Mouse (Mus musculus) lung, postnatal 14 days (tissue): ENCODE results near the gene Klhdc10.
"Not testable (repeated sequence)": the region's sequence is repeated elsewhere in the genome, so short reads cannot be mapped to it uniquely, and the experiment has no call there.

ENCODE experiments used
- DNase-seq: peaks from one replicate; pipeline ENCODE4 v3.0.0; 2021

Gene Klhdc10

DNA sequence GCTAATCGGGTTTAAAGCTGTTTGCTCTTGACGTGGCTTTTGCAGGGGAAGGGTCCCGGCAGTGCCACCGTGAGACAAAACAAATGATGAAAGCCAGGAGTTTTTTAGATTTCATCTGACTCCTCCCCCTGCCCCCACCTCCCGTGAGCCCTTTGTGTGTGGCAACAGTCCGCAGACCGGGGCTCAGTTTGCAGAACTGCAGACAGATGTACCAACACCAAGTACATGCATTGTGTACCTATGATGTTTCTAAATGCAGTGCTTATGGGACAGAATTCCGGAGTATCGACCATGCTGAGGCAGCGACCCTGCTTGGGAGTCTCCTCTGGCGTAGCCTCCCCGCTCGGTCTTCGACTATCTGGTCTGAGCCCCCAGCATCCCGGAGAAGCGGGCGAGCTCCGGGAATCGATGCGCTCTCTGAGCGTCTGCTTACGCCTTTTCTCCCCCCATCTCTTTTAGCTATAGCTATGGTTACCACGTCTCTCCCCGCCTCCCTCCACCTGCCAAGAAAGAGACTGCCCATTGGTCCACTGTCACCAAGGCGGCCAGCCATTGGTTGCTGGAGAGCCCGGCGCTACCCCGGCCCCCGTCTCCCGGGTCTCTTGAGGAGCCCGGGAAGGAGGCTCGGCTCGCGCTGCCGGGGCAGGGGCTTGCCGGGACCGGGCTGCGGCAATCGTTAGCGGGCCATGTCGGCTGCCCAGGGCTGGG, at the start of gene Klhdc10:
Klhdc10 (plus strand) TSS at position 561 of the 708 bp plus-strand sequence.
- peak; percentile 100 for DNase-seq

DNA sequence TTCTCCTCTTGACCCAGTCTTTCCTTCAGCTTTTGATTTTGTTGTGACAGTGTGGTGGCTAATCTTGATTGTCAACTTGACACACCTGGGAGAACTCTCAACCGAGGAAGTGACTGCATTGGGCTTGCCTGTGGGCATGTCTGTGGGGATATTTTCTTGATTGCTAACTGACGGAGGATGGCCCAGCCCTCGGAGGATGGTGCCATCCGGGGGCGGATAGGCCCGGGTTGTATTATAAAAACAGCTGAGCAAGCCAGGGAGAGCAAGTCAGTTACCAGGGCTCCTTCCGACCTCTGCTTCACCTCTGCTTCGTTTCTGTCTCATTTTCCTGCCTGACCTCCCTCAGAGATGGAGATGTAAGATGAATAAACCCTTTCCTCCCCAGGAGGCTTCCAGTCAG, 48.9 kb upstream of the Klhdc10 start:
- DNase-seq, result no peak

DNA sequence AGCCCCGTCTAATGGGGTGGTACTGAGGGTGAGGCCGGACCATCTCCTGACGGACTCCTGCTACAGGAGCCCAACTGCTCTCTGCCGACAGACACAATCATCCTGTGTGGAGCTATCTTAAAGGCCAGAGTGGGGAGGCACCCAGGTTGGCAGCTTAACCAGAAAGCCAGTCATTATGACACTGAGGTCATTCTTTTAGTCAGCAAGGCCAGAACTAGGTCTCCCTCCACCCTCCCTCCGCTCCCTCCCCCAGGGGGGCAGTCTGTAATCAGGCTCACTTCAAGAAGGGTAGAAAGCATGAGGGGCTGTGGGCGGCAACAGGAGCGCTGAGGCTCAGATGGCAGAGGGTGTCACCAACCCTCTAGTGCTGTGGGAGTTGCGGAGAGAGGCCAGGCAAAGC, 48.0 kb upstream of the Klhdc10 start:
- no peak for DNase-seq

DNA sequence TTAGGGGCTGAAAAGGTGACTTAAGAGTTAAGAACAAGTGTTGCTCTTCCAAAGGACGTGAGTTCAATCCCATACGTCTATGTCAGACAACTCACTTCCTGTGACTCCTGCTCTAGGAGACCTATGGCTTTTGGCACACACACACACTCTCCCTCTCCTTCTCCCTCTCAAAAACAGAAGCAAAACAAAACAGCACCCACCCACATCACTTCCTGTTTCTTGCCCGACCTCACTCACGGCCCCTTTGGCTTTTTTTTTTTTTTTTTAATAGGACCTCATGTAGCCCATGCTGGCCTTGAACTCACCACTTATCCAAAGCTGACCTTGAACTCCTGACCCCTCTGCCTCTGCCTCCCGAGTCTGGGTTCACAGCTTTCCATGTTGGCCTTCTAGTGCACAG, 46.9 kb upstream of the Klhdc10 start:
- DNase-seq, result no peak

DNA sequence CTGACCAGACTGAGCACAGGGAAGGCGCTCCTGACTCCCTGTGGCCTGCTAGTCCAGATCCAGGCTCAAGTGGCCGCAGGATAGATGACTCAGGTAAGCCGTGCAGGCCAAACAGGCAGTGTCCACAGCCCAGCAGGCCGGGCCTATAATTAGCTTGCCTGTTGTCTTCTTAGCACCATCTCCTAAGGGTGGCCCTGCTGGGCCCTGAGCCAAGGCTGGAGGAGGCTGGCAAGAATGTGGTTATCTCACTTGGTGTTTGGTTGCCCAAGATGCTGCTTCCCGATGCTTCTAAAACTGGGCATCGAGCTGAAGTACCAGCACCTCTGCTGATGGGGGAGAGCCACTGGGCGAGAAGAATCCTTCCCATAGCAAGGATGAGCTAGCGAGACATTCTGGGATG, 46.0 kb upstream of the Klhdc10 start:
- DNase-seq, result no peak

DNA sequence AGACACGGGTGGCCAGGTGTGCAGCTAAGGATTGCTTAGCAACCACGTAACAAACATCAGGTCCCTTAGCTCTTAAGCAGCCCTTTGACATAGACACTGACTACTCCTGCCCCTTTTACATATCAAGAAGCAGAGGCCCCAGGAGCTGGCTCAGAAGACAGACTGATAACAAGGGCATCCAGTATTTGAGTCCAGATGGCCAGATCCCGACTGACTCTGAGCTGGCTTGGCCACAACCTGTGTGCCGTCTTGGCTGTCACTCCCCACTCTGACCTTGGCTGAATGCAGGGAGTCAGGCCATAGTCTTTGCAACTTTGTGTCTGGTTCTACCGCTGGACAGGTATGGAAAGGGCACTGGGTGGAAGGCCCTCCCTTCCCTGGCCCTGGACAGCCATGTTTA, 45.5 kb upstream of the Klhdc10 start:
- DNase-seq, result no peak

DNA sequence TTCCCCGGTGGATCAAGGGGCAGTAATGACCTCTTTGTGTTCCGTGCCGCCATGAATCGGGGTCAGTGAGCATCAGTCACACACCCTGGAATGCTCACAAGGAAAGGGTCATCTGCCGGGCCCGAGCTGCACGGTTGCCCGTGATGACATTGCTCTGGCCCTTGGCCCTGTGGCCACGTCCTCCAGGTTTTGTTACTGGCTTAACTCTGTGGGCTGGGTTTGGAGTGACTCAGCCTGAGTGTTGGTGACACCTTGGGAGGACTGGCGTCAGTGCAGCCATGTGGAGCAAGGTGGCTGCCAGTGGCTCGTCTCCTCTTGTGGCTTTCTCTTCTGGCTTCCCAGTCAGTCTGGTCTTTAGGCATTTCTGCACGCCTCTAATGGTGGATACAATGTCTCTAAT, 45.0 kb upstream of the Klhdc10 start:
- no peak for DNase-seq

DNA sequence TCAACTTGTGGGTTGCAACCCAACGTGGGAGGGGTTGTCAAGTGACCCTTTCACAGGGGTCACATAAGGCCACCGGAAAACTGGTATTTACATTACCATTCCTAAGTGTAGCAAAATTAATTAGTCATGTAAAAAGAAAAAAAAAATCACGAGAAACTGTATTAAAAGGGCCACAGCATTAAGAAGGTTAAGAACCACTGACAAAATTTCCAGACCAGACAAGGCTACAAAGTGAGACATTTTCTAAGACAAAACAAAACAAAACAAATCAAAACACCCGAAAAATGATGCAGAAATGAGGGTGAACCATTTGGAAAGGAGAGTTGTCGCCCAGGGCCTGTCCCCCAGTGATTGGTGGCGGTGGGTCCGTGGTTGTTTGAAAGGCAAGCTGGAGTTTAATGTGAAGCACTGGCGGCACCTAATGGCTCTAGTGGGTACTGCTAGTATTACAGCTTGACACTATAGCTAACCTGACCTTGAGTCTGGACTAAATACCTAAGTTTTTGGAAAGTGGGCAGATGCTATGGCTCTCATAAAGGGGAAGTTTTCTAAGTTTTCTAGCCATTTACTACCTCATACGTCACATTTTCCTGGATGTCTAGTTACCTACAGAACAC, 44.0 kb upstream of the Klhdc10 start:
- DNase-seq, result peak; percentile 82

DNA sequence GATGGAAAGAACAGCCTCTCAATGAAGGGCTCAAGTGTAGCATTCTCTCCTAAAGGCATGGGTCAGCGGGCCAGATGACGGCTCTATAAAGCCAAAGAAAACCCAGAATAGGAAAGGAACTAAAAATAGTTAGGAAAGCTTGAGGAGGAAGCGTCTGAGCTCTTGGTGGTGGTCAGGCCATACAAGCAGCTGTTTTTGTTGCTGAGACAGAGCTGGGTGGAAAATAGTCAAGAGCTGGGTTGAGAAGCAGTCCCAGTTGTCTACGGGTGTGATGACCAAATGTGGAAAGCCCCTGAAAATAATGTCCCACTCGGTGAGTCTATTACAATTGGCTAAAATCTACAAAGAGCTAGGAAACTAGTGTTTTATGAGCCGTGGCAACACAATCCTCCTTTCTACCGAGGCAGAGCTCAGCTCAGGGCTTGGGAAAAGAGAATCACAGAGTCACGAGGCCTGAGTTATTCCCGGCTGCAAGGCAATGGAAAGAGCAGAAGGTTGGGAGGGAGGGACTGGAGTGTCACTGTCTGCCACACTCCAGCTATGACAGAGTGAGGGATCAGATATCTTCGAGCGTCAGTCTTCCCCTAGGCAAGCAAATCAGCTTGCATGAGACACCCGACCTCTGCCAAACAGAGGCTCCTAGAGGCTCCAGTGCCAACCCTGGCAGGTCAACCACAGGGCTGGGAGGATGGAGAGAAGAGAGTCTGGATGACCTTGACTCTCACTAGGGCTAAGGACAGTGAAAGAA, 41.7 kb upstream of the Klhdc10 start:
- DNase-seq, result no peak

DNA sequence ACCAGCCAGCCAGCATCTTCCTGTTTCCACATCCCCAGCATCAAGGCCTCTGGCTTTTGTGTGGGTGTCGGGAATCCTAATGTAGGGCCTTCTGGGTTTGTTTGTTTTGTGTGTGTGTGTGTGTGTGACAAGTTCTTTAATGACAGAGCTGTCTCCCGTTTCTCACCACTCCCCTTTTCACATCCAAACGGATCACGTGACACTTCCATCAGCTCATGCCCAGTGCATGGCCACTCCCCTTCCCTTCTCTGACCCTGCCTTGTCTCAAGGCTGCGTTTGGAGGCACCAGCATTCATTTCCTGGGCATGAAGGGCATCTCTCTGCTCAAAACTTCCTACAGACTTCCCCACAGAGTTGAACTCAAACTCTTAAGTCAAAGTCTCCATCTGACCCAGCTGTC, 37.9 kb upstream of the Klhdc10 start:
- no peak for DNase-seq

DNA sequence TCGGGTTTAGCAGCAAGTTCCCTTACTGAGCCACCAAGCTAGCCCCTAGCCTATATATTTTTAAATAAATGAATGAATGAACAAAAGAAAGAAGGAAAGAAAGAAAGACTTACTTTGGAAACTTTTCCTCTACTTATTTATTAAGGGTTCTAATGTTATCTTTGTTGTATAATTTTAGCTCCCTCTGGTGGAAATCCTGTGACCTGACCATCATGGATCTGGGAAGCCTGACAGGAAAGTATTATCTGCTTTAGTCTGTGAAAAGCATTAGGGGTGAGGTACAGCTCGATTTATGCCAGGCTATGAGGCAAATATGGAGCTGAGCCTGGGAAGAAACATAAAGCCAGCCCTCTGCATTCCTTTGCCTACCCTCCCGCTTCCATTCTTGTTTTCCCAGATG, 32.4 kb upstream of the Klhdc10 start:
- no peak for DNase-seq

DNA sequence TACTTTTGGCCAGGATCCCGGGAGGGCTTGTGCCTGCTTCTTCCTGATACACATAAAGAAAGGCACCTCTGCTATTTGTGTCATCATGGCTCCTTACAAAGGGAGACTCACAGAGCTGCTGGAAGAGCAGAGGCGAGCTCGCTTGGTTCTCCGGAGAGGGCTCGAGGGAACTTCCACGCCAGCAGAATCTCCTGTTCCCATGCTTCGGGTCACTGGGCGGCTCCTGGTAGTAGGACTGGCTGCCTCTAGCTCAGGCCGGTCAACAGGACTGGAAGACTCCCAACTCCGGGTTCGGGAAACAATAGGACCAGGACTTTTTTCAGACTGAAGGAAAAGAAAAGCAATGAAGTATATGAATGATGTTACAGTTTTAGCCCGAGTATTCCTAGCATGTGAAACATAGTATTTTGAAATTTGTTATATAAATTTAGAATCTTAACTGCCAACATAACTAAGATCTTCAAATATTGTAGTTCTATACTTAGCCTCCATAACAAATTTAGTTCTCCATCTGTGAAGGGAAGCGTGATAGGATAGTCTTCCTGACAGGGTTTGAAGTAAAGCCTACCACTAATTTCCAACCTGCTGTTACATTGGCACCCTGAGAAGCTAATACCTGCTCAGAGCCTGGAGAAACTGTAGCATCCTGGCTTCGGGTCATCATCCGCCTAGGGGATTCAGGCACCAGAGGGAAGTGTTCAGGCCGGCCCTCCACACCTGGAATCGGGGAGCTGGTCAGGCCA, 28.9 kb upstream of the Klhdc10 start:
- DNase-seq, result no peak

DNA sequence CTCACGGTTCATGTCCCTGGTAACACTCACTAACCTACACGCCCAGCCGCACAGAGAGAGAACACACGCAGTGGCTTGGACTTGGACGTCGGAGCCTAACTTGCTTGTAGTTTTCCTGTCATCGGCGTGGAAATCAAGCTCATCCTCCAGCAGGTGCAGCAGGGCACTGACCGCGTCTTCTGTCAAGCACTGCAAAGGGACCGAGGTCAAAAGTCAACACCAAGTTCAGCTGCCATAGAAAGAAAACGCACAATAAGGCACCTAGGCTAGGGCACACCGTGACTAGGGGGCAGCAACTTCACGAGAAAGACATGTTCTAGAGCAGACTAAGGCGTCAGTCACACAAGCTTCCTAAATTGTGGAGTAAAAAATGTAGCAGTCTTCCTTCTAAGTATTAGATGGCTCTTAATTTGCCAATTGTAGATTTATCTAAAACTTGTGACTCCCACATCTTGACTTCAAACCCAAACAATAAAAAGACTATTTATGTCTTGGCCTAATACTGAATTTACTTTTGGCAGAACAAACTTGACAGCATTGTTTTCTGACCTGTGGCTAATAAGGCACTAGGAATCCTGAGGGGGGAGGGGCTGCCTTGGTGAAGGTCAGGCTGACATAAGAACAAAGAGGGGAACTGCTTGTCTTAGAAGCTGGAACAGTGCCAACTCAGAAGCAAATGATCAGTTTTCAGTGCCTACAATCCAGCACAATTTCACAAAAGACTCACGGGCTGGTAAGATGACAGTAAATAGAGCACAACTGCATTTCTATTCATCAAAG, 26.7 kb upstream of the Klhdc10 start:
- DNase-seq, result peak; percentile 75

DNA sequence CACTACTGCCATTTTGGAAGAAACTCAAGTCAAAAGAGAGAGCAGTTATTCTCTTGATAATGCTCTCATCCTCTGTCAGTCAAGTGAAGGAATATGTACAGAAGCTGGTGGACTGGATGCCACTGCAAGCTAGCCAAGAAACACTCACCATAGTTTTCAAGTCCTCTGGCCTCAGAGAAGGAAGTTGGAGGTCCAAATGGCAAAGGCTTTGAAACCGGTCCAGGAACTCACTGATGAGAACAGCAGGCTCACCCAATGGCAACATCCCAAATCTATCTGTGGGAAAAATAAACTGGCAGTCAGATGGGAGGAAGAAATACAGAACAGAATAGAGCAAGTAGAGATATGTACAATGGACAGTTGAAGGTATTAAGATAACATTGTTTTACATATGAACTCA, 25.9 kb upstream of the Klhdc10 start:
- peak; percentile 54 for DNase-seq

DNA sequence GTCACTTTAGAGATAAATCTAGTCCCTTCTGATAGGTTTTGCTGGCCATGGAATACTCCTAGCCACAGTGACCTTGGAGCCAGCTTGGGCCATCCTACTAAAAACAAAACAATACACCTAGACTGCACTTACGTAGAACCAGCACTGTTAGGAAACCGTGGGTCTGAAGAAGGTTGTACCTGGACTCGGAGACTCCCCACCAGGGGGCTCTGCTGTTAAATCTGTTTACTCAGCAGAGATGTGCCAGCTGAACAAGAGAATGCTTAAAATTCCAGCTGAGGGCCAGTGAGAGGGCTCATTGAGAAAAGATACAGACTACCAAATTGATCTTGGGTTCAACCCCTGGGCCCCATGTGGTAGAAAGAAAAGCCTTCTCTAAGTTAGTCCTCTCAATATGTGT, 20.6 kb upstream of the Klhdc10 start:
- DNase-seq, result no peak

DNA sequence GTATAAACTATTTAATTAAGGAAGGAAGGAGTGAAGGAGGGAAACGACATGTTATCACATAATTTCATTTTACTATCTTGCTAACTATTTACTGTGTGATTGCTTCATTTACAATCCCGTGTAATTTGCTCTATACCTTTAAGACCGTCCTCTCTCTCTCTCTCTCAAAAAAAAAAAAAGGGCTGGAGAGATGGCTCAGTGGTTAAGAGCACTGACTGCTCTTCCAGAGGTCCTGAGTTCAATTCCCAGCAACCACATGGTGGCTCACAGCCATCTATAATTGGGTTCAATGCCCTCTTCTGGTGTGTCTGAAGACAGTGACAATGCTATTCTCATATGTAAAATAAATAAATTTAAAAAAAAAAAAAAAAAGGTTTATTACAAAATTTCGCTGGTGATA, 11.4 kb upstream of the Klhdc10 start:
- not testable (repeated sequence) for DNase-seq

DNA sequence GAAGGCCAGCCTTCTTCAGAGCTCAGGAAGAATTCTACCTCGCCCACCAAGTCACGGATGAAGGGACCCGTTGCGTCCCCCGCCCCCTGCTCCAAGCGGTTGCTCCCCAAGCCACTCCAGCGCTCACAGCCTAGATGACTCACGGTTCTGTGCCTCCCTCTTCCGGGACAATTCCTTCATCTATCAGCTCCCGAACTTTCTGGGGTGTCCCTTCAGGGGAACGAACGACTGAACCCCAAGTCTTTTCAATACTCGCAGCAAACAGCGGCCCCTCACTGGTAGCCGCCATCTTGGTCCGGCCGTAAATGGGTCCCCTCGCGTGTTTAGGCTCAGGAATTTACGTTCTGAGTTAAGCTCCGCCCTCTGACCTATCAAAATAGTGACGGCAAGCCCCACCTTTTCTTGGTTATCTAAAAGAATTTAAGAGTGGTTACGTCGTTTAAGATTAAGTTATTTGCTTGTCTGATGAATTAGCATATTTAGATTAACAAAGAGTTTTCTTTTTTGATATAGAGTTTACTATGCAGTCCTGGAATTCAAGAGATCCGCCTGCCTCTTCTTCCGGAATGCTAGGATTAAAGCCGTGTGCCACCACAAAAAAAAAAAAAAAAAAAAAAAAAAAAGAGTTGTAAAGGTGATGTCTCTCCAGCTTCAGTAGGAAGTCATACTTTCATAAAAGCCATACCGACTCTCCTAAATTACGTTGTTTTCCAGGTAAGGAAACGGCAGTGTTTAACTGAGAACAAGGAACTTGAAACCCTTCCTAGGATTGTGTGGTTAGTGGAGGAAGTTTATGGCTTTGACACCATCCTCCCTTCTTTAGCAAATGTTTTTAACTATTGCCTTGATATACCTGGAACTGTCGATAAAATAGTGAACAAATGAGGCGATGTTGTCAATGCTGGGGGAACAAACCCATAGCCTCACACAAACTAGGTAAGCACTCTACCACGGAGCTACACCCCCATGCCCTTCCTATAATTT, 10.7 kb upstream of the Klhdc10 start, which contains the start of gene Zc3hc1:
Zc3hc1 (minus strand) TSS at position 315 of the 984 bp plus-strand sequence.
- DNase-seq, result peak; percentile 75

DNA sequence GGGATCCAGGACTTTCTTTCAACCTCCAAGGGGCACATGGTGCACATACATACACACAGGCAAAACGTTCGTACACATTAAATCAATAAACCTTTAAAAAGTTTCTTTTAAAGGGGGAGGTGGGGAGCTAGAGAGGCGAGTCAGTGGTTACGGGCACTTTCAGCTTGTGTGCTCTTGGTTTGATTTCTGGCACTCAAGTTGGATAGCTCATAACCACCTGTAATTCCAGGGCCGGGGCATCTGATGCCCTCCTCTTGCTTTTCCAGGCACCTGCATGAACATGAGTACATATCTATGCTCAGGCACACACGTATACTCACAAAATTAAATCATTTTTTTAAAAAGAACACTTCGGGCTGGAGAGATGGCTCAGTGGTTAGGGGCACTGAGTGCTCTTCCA, 9.7 kb upstream of the Klhdc10 start:
- DNase-seq, result no peak

DNA sequence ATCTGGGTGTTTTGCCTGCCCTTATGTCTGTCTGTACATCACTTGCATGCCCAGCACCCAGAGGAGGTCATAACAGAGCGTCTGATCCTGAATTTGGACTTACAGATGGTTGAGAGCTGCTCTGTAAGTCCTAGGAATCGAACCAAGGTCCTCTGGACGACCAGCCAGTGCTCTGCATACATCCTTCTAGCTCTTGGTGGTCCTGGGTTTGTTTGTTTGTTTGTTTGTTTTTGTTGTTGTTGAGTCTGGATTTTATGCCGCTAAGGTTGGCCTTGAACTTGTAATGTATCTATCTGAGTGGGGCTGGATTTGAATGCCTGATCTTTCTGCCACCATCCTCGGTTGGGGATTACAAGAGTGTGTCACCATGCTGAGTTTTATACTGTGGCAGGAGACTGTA, 1.5 kb upstream of the Klhdc10 start:
- no peak for DNase-seq

DNA sequence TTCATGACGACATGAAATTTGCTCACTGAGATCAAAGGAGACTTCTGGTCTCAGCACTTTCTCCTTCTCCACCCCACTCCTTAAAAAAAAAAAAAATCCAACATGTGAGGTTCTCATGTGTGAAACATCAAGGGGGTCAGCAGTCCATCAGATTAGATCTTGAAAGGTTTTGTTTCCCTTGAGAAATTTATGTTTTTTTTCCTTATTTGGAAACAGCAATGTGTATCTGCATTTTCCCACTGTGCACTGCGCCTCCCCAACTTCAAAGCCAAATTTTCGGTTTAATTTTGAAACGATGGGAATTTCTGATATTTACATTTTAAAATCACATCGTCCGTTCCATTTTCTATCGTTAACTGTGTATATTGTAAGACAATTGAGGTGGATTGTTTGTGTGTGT, 952 bp upstream of the Klhdc10 start:
- DNase-seq, result no peak

DNA sequence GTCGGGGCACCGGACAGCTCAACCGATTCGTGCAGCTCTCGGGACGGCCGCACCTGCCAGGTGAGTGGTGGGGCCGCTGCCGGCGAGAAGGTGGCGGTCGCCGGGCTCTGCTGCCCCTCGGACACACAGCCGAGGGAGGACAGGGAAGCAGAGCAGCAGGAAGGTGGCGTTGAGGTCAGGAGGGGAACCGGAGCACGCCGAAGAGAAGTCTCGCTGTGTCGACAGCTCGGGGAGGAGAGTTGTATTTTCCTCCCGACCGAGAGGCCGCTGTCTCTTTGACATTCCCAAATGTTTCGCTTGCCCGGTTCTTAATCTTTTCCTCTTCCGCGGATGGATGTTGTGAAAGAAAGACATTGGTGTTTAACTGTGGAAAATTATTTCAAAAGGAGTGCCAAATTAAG, 423 bp downstream of the Klhdc10 start:
- DNase-seq, result peak; percentile 39
